Mouse (Mus musculus) bone marrow, adult 2 months (tissue): ENCODE data around the gene Magoh.

Experiments used
- CTCF ChIP-seq: fragments of 200-500 bp; IDR thresholded peaks from 2 replicates; pipeline ENCODE4 v1.5.1; 2011; ENCODE audit warnings: low read length, control low read depth; ENCODE audit not compliant: control insufficient read depth, insufficient read depth
- POLR2A ChIP-seq: fragments of 200-500 bp; IDR thresholded peaks from 2 replicates; pipeline ENCODE4 v1.6.1; 2011; ENCODE audit warnings: low read depth, mild to moderate bottlenecking, control low read depth, low read length, borderline replicate concordance; ENCODE audit not compliant: control insufficient read depth

- TF ChIP-seq CTCF (no peak), POLR2A (no peak)
These were observed 46.0 kb upstream of the Magoh start for GRCm38 (mm10) chr4:107833525-107833924.
